Mouse (Mus musculus) liver, adult 2 months (tissue): ENCODE data around the gene Uchl4.

Source experiments
- CTCF ChIP-seq: fragments of 200-500 bp; IDR thresholded peaks from 2 replicates; pipeline ENCODE4 v1.5.1; 2011; ENCODE audit warnings: low read depth, low read length, control low read depth
- POLR2A ChIP-seq: fragments of 200-500 bp; IDR thresholded peaks from 2 replicates; pipeline ENCODE4 v1.6.1; 2011; ENCODE audit warnings: low read length, control low read depth; ENCODE audit not compliant: insufficient read depth; ENCODE audit errors: extremely low read depth

DNA sequence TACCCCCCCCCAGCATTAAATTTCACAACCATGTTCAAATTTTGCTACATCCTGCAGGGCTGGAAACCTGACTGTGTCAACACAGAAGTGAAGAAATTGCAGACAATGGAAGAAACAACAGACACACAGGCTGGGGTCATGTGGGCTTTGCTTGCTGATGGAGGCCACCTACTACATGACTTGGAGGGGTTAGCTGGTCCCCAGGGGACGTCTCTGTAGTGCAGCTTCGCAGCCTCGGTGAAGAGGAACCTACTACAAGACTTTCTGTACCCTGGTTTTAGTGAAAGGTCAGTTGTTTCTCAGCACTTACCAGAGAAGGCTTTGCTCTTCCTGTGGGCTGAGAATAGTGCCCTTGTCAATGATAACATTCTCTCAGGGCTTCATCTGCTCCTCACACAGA is 36.2 kb downstream of the Uchl4 start:
- no peak for TF ChIP-seq POLR2A
- TF ChIP-seq CTCF = no peak
